Mouse (Mus musculus) myocyte (in vitro differentiated cells): ENCODE measurements around the gene Tmprss15.

Experiments
- CEBPB ChIP-seq: IDR thresholded peaks from 2 replicates; pipeline ENCODE4 v1.6.1; 2011; ENCODE audit warnings: mild to moderate bottlenecking, moderate library complexity; ENCODE audit not compliant: poor library complexity, insufficient read depth, severe bottlenecking
- E2F4 ChIP-seq: IDR thresholded peaks from one replicate; pipeline ENCODE4 v1.6.1; 2011; ENCODE audit warnings: mild to moderate bottlenecking, control low read depth, moderate library complexity; ENCODE audit not compliant: insufficient read depth
- MAX ChIP-seq: IDR thresholded peaks from one replicate; pipeline ENCODE4 v1.6.1; 2011; ENCODE audit warnings: low read depth, mild to moderate bottlenecking, control low read depth
- MYOD1 ChIP-seq, 3 experiments: IDR thresholded peaks; one replicate each; pipeline ENCODE4 v1.6.1; 2011; ENCODE audit warnings: control low read depth in 2 of 3, low read depth in 2 of 3, mild to moderate bottlenecking in 2 of 3, moderate library complexity in 1 of 3; ENCODE audit not compliant: insufficient read length in 2 of 3, control insufficient read depth in 1 of 3
- MYOG ChIP-seq, 3 experiments: IDR thresholded peaks; one replicate each; pipeline ENCODE4 v1.6.1; 2011; ENCODE audit warnings: control low read depth in 2 of 3, low read depth in 2 of 3, mild to moderate bottlenecking in 2 of 3; ENCODE audit not compliant: insufficient read length in 2 of 3, control insufficient read depth in 1 of 3, insufficient read depth in 1 of 3
- POLR2A ChIP-seq: IDR thresholded peaks from one replicate; pipeline ENCODE4 v1.6.1; 2011; ENCODE audit warnings: low read depth, mild to moderate bottlenecking, control low read depth, moderate library complexity; ENCODE audit not compliant: insufficient read length
- SRF ChIP-seq: IDR thresholded peaks from one replicate; pipeline ENCODE4 v1.6.1; 2011; ENCODE audit warnings: low read depth; ENCODE audit not compliant: control insufficient read depth, insufficient read length
- TCF12 ChIP-seq: IDR thresholded peaks from one replicate; pipeline ENCODE4 v1.6.1; 2011; ENCODE audit warnings: mild to moderate bottlenecking, control low read depth; ENCODE audit not compliant: poor library complexity, insufficient read depth, severe bottlenecking
- USF1 ChIP-seq: IDR thresholded peaks from one replicate; pipeline ENCODE4 v1.6.1; 2011; ENCODE audit warnings: low read depth, mild to moderate bottlenecking, control low read depth, moderate library complexity

DNA sequence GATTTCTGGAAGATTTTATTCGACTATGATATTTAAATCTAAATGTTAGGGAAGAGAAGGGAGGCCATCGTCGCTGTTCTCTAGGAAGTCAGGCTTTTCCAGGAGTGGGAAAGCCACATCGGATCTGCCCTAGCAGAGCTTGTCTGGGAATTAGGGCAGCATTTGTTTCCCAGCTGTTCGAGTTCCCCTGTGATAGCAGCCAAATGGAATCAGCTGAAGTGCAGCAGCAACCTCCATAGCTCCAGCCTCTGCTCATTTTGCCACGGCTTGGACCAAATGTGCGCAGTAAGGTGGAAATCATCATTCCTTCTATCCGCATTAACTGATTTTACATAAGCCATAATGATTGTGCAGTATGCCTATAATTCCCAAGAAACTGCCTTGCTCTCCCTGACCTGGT is 153.1 kb downstream of the Tmprss15 start:
- no peak for TF ChIP-seq POLR2A
- TF ChIP-seq TCF12 = no peak
- no peak for TF ChIP-seq USF1
- no peak for TF ChIP-seq E2F4
- TF ChIP-seq MAX = no peak
- no peak for TF ChIP-seq MYOD1 (IDR thresholded peaks at IDR 0.05; ENCODE audit: control insufficient read depth in 1 of 3, insufficient read length in 2 of 3, low read depth in 2 of 3)
- TF ChIP-seq MYOG (IDR thresholded peaks at IDR 0.05; ENCODE audit: control insufficient read depth in 1 of 3, insufficient read depth in 1 of 3, insufficient read length in 2 of 3, low read depth in 2 of 3) = no peak
- no peak for TF ChIP-seq CEBPB
- TF ChIP-seq SRF = no peak
